Mouse (Mus musculus) embryo, embryonic 11 days (tissue): ENCODE results near the gene Ska2.

Experiments
- DNase-seq: peaks from one replicate; pipeline ENCODE4 v3.0.0-alpha.2; 2015

Gene Ska2

DNA sequence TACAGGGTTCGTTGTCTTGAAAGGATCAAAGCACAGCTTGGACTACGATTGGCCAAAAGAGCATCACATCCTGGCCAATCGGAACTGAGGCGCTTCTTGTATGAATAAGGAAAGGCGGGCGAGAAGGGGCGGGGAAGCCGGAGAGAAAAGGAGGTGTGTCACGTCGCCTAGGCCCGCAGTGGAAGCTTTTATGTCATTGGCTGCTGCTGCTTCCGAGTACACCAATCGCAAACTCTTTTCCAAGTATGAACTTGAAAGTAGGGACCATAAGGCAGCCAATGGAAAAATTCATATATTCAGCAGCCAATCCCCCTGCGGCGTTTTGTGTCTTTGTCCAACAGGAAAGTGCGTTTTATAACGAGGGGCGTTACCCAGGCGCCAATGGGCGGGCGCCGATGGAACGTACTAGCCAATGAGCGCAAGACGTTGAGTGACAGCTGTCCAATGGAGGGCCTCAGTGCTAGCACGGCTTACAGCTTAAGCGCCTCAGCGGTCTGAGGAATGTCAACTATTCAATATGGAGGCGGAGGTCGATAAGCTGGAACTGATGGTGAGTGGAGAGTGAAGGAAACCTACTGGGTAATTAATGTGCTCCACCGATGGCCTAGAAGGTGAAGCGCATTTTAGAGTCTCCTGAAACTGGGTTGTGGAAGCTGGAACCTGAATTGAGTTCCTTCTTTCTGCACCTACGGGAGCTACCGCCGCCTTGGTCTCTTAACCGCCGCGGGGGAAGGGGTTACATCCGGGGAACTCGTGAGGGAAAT, at the start of gene Ska2:
Ska2 (plus strand) TSS at position 480 of the 764 bp plus-strand sequence.
- DNase-seq, result peak; percentile 99

DNA sequence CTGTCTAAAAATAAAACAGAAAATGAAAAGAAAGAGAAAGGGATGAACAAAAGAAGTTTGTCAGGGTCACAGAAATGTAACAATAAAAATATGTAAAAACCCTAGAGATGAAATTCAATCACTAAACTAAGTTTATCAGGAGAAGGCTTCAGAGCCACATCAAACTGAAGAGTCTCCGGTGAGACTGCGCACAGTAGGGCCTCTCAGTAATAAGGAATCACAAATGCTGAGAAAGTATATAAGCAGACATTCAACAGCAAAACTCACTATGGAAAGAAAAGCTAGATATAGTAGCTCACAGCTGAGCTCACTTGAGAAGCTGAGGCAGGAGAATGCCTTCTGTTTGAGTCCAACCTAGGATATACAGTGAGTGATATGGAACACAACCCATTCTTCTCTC, 48.6 kb upstream of the Ska2 start:
- no peak for DNase-seq

DNA sequence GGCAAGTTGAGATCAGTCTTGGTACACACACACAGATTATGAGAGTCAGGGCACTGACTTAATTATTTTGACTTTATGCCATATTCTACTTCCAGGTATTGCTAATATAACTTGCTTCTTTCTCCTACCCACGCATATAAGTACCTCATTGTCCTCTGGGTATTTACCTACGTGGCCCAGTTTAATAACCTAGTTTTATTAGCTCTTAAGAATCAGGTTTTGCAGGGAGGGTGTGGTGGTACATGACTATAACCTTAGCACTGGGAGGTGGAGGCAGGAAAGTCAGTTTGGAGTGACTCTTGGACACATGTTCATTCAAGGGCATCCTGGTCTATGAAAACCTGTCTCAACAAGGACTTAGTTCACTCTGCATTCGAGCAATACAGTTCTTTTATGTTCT, 46.9 kb upstream of the Ska2 start:
- DNase-seq, result no peak

DNA sequence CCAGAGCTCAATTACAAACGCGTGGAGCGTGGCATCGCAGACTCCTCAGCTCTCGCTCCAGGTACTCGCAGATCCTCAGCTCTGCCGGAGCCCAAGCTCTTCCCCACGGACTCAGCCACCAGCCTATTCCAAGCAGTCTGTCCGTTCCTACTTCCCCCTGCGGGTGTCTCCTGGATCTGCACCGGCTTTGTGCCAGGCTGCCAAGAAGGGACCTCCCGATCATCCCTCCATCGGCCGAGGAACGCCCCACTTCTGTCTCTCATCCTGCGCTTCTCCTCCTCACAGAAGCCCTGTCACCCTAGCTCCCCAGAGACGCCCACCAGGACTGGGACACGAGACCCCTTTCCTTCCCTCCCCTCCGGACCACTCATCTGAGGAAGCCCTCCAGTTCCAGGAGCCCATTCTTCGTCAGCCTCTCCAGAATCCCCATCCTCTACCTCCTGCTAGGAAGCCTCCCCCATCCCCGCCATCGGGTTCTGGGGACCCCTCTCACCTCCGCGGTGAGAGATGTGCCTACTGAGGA, 35.6 kb upstream of the Ska2 start:
- DNase-seq, result peak; percentile 78

DNA sequence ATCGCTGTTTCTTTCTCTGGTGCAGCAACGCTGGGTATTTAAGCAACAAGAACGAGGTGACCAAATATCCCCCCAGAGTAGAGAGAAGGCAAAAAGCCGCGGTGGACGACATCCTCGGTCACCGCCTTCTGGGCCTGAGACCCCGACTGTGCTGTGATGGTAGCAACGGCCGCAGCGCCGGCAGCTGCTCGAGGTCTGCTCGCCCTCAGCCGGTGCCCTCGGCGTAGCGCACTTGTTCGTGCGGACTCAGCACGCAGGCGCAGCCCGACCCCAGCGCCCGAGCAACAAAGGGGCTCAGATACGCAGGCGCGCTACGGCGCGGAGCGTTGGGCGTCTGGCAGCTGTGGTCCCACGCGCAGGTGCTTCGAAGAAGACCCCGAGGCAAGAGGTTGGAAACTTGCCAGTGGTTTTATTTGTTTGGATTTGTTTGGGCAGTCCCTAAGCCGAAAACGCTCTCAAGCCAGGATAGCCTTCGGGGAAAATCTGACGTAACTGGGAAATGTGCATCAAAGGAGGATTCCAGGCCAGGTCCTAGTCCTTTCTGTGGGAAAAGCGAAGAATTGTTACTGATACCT, 35.1 kb upstream of the Ska2 start, which contains the start of gene Gdpd1:
Gdpd1 (minus strand) TSS at position 197 of the 575 bp plus-strand sequence.
- peak; percentile 98 for DNase-seq

DNA sequence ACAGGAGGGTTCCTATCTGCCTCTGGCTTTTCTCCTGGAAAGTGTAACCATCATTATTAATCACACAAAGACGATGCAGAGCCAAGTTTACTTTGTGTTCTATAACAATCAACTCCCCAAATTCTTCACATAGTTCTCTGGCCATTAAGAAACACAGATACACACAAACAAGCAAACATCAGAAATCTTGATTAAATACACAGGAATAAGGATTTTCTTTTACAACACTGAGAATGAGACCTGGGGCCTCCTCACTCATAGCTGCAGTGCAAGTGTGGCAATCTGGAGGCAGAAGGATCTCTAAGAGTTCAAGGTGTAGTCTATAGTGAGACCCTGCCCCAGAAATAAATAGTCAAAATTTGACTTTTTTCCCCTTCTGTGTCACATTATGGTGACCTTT, 25.3 kb upstream of the Ska2 start:
- no peak for DNase-seq

DNA sequence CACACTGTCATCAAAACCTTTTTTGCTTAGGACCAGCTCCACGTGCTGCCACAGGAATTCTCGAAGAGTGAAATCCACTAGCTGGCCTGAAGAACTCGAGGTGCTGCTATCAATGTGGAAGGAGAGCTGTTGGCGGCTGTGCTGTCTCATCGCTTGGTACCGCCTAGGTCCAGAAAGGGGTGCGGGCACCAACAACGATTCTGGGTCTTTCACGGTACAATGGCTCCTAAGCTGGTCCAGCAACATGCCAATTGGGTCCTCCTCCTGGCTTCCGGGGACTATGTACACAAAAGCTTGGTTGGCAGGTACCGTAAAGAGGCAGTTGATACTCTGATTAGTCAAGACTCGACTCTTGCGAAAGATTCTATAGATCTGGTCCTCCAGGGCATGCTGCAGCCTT, 23.6 kb upstream of the Ska2 start:
- DNase-seq, result no peak

DNA sequence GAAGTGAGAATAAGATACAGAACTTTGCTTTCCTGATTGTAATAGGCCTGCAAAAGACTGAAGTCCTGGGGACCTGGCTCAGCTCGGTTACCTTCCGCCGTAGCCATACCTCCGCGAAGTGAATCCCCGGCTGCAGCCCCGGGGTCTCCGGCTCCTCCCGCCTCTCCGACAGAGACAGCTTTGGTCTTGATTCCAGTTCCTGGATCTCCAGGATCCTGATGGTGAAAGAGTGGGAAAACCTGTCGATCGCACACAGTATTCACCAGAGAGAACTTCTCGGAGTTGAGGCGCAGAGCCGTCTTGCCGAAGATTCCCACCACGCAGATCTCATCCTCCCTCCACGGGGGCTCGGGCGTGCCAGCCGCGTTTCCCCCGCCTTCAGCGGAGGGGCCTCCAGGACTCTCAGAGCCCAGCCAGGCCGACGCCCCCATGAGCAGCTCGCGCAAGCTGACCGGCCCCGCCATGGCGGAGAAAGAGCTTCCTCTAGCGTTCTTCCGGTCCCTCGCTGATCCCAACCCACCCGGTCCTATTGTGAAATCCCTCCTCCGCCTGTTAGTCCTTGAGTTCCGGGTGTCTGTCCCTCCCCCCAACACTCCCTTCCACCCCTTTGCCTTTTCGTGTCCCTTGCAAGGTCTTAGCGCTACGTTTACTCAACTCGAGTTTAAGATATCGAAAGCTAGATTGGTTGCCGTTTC, 22.6 kb upstream of the Ska2 start, which contains the start of gene Smg8:
Smg8 (minus strand) TSS at position 485 of the 695 bp plus-strand sequence.
- DNase-seq, result peak; percentile 93

DNA sequence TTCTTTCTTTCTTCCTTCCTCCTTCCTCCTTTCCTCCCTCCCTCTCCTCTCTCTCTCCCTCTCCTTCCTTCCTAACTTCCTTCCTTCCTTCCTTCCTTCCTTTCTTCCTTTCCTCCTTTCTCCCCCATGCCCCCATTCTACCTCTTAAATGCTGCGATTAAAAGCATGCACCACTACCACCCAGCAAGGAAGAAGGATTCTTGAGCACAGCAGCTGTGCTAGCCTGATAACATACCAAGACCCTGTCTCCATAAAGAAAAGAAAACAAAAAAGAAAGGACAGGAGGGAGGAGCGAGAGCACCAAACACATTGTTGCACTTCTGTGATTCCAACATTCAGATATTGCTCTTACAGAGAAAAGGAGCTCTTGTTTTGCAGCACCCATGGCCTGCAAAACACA, 21.9 kb upstream of the Ska2 start:
- DNase-seq, result no peak

DNA sequence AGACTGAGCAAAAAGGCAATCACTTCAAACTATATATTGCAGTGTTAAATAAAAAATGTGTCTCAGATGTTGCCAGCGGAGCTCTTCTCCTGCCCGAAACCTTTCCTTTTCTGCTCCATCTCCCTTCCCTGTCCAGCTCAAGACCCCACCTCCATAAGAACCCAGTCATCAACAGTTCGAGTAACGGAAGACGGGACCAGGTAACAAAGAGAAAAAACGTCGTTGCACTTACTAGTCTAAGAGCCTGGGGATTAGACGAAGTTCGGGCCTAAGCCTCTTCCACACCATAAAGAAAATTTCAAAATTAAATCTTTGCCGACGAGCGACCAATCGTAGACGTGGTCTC, 652 bp upstream of the Ska2 start, which contains the start of gene Prr11:
Prr11 (minus strand) TSS at position 300 of the 346 bp plus-strand sequence.
- DNase-seq, result no peak

DNA sequence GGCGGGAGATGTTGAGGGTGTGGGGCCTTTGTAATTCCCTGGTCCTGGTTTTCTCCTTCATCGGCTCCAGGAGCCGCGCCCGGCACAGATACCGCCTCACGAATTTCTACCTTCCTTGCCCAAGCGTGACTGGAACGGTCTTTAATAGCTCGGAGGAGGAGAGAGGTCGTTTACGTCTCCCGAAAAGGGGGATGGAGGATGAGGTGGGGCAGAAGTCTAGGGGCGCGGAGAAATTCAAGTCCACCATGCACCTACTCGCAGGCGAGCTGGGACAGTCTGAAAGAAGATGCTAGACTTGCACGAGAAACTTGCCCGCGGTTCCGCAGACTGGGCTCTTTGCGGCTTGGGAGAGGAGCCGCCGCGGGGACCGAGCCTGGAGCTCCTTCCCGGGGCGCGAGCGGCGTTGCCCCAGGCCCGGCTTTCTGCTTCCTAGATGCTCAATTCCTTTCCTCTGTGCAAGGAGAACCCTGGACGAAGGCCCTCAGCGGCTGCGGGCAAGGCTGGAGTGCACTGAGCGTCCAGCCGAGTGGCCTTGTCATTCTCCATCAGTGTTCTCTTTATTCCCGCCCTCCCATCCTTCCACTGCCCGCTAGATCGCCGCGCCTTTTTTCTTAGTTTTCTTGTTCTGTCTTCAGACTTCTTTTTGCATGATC, 611 bp downstream of the Ska2 start:
- peak; percentile 73 for DNase-seq

DNA sequence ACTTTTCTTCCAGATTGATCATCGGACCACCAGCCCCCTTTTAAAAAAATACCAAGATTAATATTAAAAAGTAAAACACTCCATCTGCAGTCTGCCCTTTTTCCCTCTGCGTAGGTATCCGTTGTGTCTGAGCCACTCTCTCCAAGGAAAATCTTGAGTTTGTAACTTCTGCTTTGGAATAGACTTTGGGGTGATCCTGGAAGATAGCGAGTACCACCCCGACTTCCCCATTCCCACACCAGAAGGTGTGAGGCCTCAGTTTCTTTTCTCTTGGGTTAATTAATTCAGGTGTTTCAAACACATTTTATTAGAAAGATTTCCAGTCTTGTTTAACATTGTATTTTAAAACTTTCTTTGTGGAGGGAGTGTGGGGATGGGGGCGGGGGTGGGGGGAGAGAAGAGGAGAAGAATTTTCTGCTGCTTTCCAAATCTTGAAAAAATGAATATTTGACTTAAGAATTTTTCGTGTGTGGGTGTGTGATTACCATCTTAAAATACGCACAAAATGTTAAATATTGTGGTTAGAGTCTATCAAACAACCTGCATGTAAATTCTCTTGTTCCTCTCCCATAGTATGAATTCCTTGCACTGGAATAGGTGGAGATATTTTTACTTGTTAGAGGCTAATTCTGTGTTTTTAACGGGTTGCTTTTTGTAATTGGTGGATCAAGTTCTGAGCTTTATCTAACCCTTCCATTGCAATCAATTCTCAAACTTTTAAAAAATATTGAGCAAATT, 1.3 kb downstream of the Ska2 start:
- DNase-seq, result no peak

DNA sequence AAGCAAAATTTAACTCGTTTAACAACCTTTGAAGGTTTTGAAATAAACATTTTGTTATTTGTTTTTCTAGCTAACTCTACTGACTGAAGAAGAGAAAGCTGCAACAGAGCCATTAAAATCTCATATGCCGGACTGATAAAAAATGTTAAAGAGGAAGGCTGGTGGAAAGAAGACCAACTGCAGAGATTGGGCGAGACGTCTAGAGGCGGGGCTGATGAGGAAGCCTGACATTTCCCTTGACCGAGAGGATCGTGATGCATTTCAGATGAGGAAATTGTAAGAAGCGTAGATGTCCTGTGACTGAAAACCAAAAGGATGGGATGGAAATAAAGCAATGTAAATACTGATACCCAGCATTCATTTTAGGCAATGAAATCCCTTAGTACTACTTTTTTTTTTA, 12.8 kb downstream of the Ska2 start:
- DNase-seq, result no peak

DNA sequence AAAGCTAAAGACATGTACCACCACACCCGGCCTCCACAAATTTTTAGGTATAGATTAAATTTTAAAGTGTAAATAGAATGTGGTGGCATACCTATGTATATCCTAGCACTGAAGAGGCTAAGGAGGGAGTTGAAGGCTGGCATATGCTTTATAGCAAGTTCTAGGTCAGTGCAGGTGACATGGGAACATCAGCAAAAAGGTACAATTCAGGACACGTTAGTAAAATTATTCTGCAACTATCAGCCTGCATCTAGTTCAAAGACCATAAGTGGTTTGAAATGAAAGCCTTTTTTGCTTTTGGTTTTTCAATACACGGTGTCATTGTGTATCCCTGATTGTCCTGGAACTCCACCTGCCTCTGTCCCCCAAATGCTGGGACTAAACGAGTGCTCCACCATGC, 16.5 kb downstream of the Ska2 start:
- DNase-seq, result no peak

DNA sequence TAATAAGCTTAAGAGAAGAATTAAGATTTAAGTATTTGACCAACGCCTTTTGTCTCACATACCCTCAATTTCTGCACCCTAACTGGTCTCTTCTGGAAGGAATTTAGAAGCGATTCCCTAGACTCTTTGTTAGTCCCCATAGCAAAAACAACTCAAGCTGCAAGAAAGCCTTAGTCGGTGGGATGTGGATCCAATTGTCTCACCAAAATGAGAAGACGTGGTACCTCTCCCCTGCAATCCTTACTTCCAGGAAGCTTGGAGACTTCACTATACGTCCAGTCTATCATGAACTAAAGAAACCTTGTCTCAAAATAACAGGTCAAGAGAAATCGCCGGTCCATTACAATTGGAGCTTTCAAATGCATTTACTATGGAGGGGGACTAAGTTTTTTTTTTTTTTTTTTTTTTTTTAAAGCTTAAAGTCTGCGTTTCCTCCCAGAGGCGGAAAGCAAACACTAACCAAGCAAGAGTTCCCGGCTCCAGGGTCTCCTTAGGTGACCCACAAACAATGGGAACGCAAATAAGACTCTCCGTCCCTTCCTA, 17.3 kb downstream of the Ska2 start:
- DNase-seq, result no peak

DNA sequence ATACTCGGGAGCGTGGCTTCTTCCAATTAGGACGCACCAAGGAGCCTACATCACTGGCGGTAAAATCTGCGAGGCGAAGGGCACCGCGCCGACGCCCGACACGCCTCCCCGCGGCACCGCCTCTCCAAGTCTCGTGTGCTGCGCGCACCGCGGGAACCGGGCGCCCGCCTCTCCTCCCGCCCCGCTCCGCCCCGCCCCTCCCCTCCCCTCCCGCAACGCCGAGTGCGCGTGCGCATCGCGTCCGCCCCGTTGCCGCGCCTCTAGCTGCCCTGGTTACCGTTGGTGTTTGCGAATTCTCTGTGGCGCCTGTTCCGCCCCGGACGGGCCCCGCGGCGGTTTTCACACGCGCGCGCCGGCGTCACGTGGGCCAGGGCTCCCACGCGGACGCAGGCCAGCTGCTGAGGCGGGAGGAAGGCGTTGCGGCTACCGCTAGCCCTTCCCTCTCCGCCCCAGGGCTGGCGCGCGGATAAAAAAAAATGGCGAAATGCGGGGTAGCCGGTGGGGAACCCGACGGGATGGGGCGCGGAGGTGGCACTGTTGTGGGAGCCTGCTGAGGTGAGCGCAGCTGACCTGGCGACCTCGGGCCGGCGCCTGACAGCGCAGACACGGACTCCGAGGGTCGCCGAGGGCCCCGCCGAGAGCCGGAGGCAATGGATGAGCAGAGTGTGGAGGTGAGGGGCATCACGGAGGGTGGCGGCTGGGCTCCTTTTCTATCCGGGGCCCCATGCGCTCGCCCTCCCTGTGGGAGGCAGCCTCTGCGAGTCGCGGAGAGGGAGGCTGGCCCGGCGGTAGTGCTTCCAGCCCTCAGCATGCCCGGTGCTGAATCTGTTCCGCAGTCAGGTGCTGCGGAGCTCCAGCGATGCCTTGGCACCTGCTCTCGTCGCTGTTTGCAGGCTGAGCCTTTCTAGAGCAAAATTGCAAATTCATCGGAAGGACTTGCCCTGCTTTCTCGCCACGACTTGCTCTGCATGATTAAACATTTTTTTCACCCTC, 18.1 kb downstream of the Ska2 start, which contains the start of gene Trim37:
Trim37 (plus strand) TSS at position 254 of the 993 bp plus-strand sequence.
- DNase-seq, result peak; percentile 97

DNA sequence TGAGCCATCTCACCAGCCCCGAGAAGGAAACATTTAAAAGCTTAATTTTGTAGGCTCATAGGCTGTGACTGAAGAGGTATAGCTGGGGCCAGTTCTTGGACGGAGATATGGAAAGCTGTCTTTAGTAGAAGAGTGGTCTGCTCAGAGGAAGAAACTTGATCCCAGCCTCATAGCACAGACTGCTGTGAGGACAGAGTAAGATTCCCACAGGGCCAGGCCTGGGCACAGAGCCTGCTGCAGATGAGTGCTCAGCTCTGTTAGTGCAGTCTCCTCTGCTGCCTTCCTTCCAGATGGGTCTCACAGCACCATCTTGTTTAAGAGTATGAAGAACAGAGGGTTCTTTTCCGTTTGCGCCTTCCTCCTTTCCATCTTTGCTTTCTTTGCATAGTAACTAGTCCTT, 27.2 kb downstream of the Ska2 start:
- no peak for DNase-seq

DNA sequence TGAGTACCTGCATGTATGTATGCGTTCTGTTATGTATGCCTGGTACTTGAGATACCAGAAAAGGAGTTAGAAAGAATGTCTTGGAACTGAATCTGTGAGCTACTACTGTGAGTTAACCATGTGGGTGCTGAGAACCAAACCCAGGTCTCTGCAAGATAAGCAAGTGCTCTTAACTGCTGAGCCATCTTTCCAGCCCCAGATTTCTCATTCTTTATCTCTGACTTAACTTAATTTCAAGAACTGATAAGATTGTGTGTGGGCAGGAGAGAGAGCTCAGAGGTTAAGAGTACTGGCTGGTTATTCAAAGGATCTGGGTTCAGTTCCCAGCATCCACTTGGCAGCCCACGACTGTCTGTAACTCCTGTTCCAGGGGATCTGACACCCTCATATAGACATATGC, 49.0 kb downstream of the Ska2 start:
- DNase-seq, result no peak

DNA sequence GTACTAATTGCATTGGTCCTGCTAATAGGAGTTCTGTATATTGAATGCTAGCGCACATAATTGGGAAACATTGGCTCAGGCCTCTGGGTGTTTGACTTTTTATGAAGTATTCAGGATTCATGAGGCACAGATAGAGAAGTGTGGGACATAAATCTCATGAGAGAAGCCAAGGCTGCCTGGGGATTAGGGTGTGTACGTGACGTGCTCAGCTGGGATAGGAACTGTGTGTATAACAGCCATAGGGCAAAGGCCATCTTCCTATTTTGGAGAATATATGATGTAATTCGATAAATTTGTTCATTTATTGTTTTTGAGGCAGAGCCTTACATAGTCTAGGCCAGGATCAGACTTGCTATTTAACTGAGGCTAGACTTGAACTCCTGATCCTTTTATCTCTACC, 53.7 kb downstream of the Ska2 start:
- no peak for DNase-seq

DNA sequence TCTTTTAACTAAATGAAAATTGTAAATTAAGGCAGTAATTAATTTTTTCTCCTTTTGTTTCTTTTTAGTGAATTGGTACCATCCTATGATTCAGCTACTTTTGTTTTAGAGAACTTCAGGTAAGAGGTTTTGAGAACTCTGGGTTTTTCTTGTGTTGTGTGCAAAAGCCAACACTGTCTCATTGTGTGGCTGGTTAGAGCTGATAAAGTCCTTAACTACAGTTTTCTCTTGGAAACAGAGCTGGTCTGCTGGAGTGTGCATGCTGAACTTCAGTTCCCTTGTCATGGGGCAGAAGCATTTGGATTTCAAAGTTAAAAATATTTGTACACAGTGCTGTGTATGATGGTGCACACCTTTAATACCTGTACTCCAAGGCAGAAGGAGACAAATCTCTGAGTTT, 54.7 kb downstream of the Ska2 start:
- DNase-seq, result no peak

DNA sequence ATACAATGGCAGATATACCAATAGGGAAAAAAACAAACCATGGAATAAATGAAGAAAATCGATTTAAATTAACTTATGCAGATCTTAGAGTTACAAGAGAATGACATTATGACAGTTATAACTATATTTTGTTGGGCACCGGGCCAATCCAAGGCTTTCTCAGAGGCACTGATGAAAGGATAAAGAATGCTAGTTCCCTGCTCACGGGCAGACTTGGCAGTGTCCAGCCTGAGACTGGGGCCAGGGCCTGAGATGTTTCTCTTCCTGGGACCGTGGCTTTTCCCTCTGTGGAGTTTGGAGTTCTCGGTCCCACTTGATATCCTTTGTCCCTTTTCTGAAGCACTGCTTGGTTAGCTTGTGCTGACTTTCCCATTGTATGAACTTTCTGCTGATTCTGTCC, 64.6 kb downstream of the Ska2 start:
- DNase-seq, result no peak
